8 mouse cellular contexts compared by ENCODE assay signal in genomic region chr5:125476286-125476625, GRCm38 (mm10). TPM values are rescaled to one million over a fixed set of nuclear protein-coding genes. Genes with fewer than 3 reads are reported as not detected.
DNase-seq lines count a peak whose midpoint lies in the region; ATAC-seq and TF ChIP-seq lines count a peak whose summit lies in the region.

No protein-coding gene starts in this region.

- peak overlapping the region; percentile 72; the same call in 1 of the 2 replicates for H3K27ac ChIP-seq in lung, embryonic 14.5 days (ENCODE audit: low read depth)
- H3K27ac ChIP-seq in embryonic fibroblast, embryonic 13.5 days (ENCODE audit: insufficient read depth, low read length) = peak overlapping the region; percentile 76
- peak overlapping the region; percentile 87 for H3K27ac ChIP-seq in intestine, embryonic 16.5 days (ENCODE audit: low read length)

- H3K4me3 ChIP-seq in lung, embryonic 14.5 days (ENCODE audit: low read depth, low read length) = peak overlapping the region; percentile 80
- H3K4me3 ChIP-seq in embryonic fibroblast, embryonic 13.5 days (ENCODE audit: insufficient read depth, low read length) = peak overlapping the region; percentile 81
- peak overlapping the region; percentile 90 for H3K4me3 ChIP-seq in intestine, embryonic 16.5 days (ENCODE audit: low read length)

- H3K9me3 ChIP-seq in lung, embryonic 14.5 days (ENCODE audit: low read depth, low read length) = no peaks in the 10 kb centered on the region
- H3K9me3 ChIP-seq in intestine, embryonic 16.5 days (ENCODE audit: control insufficient read depth, low read length) = no peaks in the 10 kb centered on the region

- H3K36me3 ChIP-seq in lung, embryonic 14.5 days (ENCODE audit: insufficient read depth) = no peaks in the 10 kb centered on the region
- no peaks in the 10 kb centered on the region for H3K36me3 ChIP-seq in intestine, embryonic 16.5 days (ENCODE audit: control insufficient read depth, insufficient read depth, low read length)

- peak; percentile 42 for DNase-seq in adrenal gland, adult 2 months
- DNase-seq in adrenal gland, adult (ENCODE audit: inconsistent age in 2 of 2, low spot score in 1 of 2) = no peak
- DNase-seq in lung, embryonic 14.5 days = peak; percentile 31
- no peak for DNase-seq in lung, adult 18-20 months
- DNase-seq in urinary bladder, adult 2 months (ENCODE audit: low spot score) = no peak

- 0 out of 2 replicates have a peak, but pooled peaks cover 11% of the 10 kb centered on the region for H3K4me1 ChIP-seq in lung, embryonic 14.5 days (ENCODE audit: insufficient read depth)
- peaks cover 7% of the 10 kb centered on the region for H3K4me1 ChIP-seq in embryonic fibroblast, embryonic 13.5 days (ENCODE audit: control insufficient read depth, insufficient read depth, low read length)
- peaks cover 36% of the 10 kb centered on the region for H3K4me1 ChIP-seq in intestine, embryonic 16.5 days (ENCODE audit: control insufficient read depth, insufficient read depth, low read length)

- WGBS in lung, embryonic 14.5 days = 8% methylated on average over 5 of the region's 5 CpGs
- WGBS in intestine, embryonic 16.5 days = 10% methylated on average over 5 of the region's 5 CpGs

- TF ChIP-seq POLR2A in embryonic fibroblast, embryonic 13.5 days (IDR thresholded peaks at IDR 0.05; ENCODE audit: low read depth, low read length) = no peak

- 0 out of 2 replicates have a peak, but pooled peaks have one; percentile 15 for TF ChIP-seq CTCF in lung, embryonic 14.5 days (IDR thresholded peaks at IDR 0.05; ENCODE audit: low read depth)
- no peak for TF ChIP-seq CTCF in embryonic fibroblast, embryonic 13.5 days (IDR thresholded peaks at IDR 0.05; ENCODE audit: borderline replicate concordance, insufficient read depth, low read length)

- peak overlapping the region; percentile 72 for H3K9ac ChIP-seq in lung, embryonic 14.5 days
- peak overlapping the region; percentile 85 for H3K9ac ChIP-seq in intestine, embryonic 16.5 days (ENCODE audit: low read depth, low read length)

- H3K4me2 ChIP-seq in lung, embryonic 14.5 days = peak overlapping the region; percentile 94
- H3K4me2 ChIP-seq in intestine, embryonic 16.5 days (ENCODE audit: low read depth, low read length) = peak overlapping the region; percentile 90

- H3K27me3 ChIP-seq in lung, embryonic 14.5 days (ENCODE audit: insufficient read depth, low read length) = no peaks in the 10 kb centered on the region
- H3K27me3 ChIP-seq in intestine, embryonic 16.5 days (replicated peaks; ENCODE audit: control insufficient read depth, insufficient read depth, low read length) = no peaks in the 10 kb centered on the region

- no peak for ATAC-seq in lung, embryonic 14.5 days (ENCODE audit: insufficient read depth)
- ATAC-seq in intestine, embryonic 16.5 days = peak; percentile 39
- ATAC-seq in monocyte, adult 5-6 weeks (replicated peaks; ENCODE audit: insufficient number of reproducible peaks, low FRiP score, low TSS enrichment, poor library complexity, severe bottlenecking) = peak; percentile 3; the same call in 1 of the 2 replicates

RNA-seq across cellular contexts. Expression of gene Aacs, which starts 0.6 kb away (rescaled TPM):
- 100 to 1,000 TPM in 1 of 2 experiments, 10 to 100 TPM in 1; 89.4 to 106 TPM for total RNA-seq in adrenal gland, adult 2 months (2021)
- polyA plus RNA-seq in adrenal gland, adult 2 months (2012; rRNA removed) = 199 and 221 TPM in 2 replicates
- polyA plus RNA-seq in lung, embryonic 14.5 days (2014; fragmentation: Nextera tagmentation; extraction: Ambion mirVana) = 37.1 and 42.7 TPM in 2 replicates
- 40.7 and 44.4 TPM in 2 replicates for polyA plus RNA-seq in embryonic fibroblast, embryonic 13.5 days (2011; ENCODE audit: insufficient read length, low read depth, missing spikeins)
- polyA plus RNA-seq in intestine, embryonic 16.5 days (2015; fragmentation: Nextera tagmentation; extraction: Ambion mirVana) = 81.3 and 83.5 TPM in 2 replicates
- total RNA-seq in monocyte, adult 5-6 weeks (2017) = 9.0 to 122 TPM (median 12.6 TPM) in 3 replicates
- 27.3 and 40.5 TPM in 2 replicates for polyA plus RNA-seq in urinary bladder, adult 2 months (2012; rRNA removed)

RNA-seq across cellular contexts. Expression of gene Bri3bp, which starts 34.9 kb away (rescaled TPM):
- total RNA-seq in adrenal gland, adult 2 months (2021) = 10 to 100 TPM; 25.3 to 28.7 TPM
- 11.0 and 22.1 TPM in 2 replicates for polyA plus RNA-seq in adrenal gland, adult 2 months (2012; rRNA removed)
- 37.6 and 37.9 TPM in 2 replicates for polyA plus RNA-seq in lung, embryonic 14.5 days (2014; fragmentation: Nextera tagmentation; extraction: Ambion mirVana)
- polyA plus RNA-seq in embryonic fibroblast, embryonic 13.5 days (2011; ENCODE audit: insufficient read length, low read depth, missing spikeins) = 30.2 and 37.5 TPM in 2 replicates
- polyA plus RNA-seq in intestine, embryonic 16.5 days (2015; fragmentation: Nextera tagmentation; extraction: Ambion mirVana) = 58.2 and 58.3 TPM in 2 replicates
- 19.1 to 27.0 TPM (median 23.6 TPM) in 3 replicates for total RNA-seq in monocyte, adult 5-6 weeks (2017)
- polyA plus RNA-seq in urinary bladder, adult 2 months (2012; rRNA removed) = 3.5 and 7.5 TPM in 2 replicates

RNA-seq across cellular contexts. Expression of gene Dhx37, which starts 42.3 kb away (rescaled TPM):
- 10 to 100 TPM; 19.2 to 19.6 TPM for total RNA-seq in adrenal gland, adult 2 months (2021)
- 26.0 and 53.9 TPM in 2 replicates for polyA plus RNA-seq in adrenal gland, adult 2 months (2012; rRNA removed)
- polyA plus RNA-seq in lung, embryonic 14.5 days (2014; fragmentation: Nextera tagmentation; extraction: Ambion mirVana) = 11.9 and 13.3 TPM in 2 replicates
- 18.6 and 27.6 TPM in 2 replicates for polyA plus RNA-seq in embryonic fibroblast, embryonic 13.5 days (2011; ENCODE audit: insufficient read length, low read depth, missing spikeins)
- 8.3 and 10.2 TPM in 2 replicates for polyA plus RNA-seq in intestine, embryonic 16.5 days (2015; fragmentation: Nextera tagmentation; extraction: Ambion mirVana)
- total RNA-seq in monocyte, adult 5-6 weeks (2017) = 4.7 to 22.7 TPM (median 19.3 TPM) in 3 replicates
- polyA plus RNA-seq in urinary bladder, adult 2 months (2012; rRNA removed) = 15.7 and 16.8 TPM in 2 replicates

RNA-seq across cellular contexts. Expression of gene Tmem132b, which starts 55.3 kb away (rescaled TPM):
- total RNA-seq in adrenal gland, adult 2 months (2021) = 1 to 10 TPM; 1.5 to 1.7 TPM
- 0.26 and 1.8 TPM in 2 replicates for polyA plus RNA-seq in adrenal gland, adult 2 months (2012; rRNA removed)
- not detected in 2 replicates for polyA plus RNA-seq in lung, embryonic 14.5 days (2014; fragmentation: Nextera tagmentation; extraction: Ambion mirVana)
- 0.07 TPM in 1 of 2 replicates, not detected in the other for polyA plus RNA-seq in embryonic fibroblast, embryonic 13.5 days (2011; ENCODE audit: insufficient read length, low read depth, missing spikeins)
- polyA plus RNA-seq in intestine, embryonic 16.5 days (2015; fragmentation: Nextera tagmentation; extraction: Ambion mirVana) = 0.11 and 0.16 TPM in 2 replicates
- total RNA-seq in monocyte, adult 5-6 weeks (2017) = 0.38 TPM in 1 of 3 replicates, not detected in the others
- polyA plus RNA-seq in urinary bladder, adult 2 months (2012; rRNA removed) = 0.03 and 0.04 TPM in 2 replicates

Comparison
In these comparisons a context has a peak if more than half of its experiments do, and no peak if none do; other contexts are left out.
1. DNase-seq: peak in adrenal gland, adult 2 months (single experiment) and lung, embryonic 14.5 days (single experiment); none in adrenal gland, adult (0 of 2), lung, adult 18-20 months (0 of 2) and urinary bladder, adult 2 months (single experiment).
2. Peak in every context shown above with its lines, with median percentiles within 50 percentile points of each other: H3K27ac ChIP-seq and H3K4me3 ChIP-seq.